Mouse (Mus musculus) erythroid progenitor cell, adult 5-6 weeks (primary cell): ENCODE data around the gene Prr14l. TPM values are rescaled to one million over a fixed set of nuclear protein-coding genes. Genes with fewer than 3 reads are reported as not detected.
"Not testable (repeated sequence)": the region's sequence is repeated elsewhere in the genome, so short reads cannot be mapped to it uniquely, and the experiment has no call there.

Experiments
- ATAC-seq: replicated peaks from 2 replicates; pipeline ENCODE4 v1.8.0; 2016; ENCODE audit warnings: moderate number of reproducible peaks, mild to moderate bottlenecking, moderate TSS enrichment, inconsistent platforms; ENCODE audit not compliant: poor library complexity, low FRiP score, severe bottlenecking
- total RNA-seq, 2 experiments: library from RNA; stranded (forward) in 1 of 2; stranded (reverse) in 1 of 2; fragments of 150-400 nt in 1 of 2; fragments of 186-747, 209-891 nt in 1 of 2; gene quantifications; 2 replicates each; pipeline versions ENCODE4 v1.2.3 to v1.2.4; 2015 to 2017; ENCODE audit warnings: low replicate concordance in 2 of 2

The Prr14l gene
- total RNA-seq, 2 experiments from 2014 or later, result 39.4 to 41.9 TPM

DNA sequence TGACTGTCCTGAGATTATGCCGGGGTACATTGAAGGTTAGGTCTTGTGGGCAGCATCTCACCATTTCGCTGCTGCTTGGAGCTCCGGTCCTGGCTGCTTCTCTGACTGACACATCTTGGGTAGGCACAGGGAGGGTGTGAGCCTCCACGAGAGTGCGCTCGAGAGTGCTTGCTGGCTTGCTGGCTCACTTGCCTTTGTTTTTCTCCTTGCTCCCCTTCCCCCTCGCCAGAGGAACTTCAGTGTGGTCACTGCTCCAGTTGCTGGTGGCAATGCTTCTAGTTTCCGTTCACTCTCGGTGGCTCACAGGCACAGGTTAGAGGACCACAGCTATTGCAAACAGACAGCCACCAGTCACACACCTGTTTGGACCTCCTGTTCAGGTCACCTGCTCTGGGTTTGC is 111.9 kb downstream of the Prr14l start:
- ATAC-seq, result no peak

DNA sequence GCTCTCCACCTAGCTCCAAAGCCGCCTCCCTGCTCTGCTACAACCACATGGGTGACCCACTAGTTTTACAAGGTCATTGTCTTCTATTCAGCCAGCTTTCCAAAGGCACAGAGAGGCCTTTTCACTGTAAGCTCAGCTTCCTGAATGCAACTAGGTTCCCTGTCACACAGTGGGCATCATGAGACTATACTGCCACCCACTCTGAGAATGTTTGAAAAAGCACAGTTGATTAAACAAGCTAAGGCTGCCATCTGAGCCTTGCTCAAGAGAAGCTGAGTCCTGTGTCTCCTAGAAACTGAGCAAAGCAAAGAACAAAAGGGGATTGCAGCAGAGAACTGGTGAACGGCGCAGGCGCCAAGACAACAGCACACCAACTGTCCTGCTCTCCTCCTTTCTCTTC is 112.7 kb downstream of the Prr14l start:
- not testable (repeated sequence) for ATAC-seq

DNA sequence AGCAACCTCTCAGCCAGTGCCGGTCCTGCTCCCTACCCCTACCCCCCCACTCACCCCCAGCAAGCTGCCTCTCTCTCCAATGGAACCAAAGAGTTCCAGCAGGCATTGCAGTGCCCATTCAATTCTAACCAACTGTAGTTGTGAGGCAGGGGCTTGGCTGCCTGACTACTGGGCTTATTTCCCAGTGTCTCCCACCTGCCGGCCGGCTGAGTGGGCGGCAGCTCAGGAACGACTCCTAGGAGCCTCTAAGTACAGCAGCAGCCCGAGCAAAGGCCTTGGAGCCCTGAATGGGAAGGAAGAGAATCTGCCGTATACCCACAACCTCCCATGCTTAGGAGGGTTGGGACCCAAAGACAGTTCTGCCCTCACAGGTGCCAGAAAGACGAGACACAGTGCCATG is 113.2 kb downstream of the Prr14l start:
- ATAC-seq, result not testable (repeated sequence)

DNA sequence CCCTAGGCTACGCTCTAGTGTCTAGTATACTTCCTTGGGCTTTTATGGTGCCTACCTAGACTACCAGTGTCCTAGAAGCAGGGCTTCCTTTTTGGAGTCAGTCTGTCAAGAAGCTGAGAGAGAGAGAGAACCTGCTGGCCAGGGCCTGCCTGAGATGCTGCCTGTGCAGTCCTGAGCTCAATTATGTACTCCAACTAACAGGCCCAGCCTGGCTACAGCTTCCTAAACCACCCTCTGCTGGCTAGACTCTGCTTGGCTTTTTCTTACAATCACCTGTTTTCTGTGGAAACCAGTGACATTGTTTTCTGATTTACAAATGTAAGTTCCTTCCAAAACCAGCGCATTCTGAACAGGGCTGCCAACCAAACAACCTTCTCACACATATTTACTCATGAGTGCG is 113.9 kb downstream of the Prr14l start:
- no peak for ATAC-seq

Other genes with a start within 250 kb of the Prr14l start
- gene Yes1, start 243.1 kb downstream of the Prr14l start, total RNA-seq (2015; ENCODE audit: low replicate concordance), result not detected in 2 replicates
- not detected in 2 replicates for gene Yes1, start 243.1 kb downstream of the Prr14l start, total RNA-seq (2017; ENCODE audit: low replicate concordance)
- gene Pisd, start 68.6 kb downstream of the Prr14l start, total RNA-seq (2015; ENCODE audit: low replicate concordance), result 6.5 and 8.4 TPM in 2 replicates
- gene Pisd, start 68.6 kb downstream of the Prr14l start, total RNA-seq (2017; ENCODE audit: low replicate concordance), result 5.1 and 6.5 TPM in 2 replicates
- gene Gm20671, start 27.1 kb downstream of the Prr14l start, total RNA-seq (2015; ENCODE audit: low replicate concordance), result not detected in 2 replicates
- 0.30 TPM in 1 of 2 replicates, not detected in the other for gene Gm20671, start 27.1 kb downstream of the Prr14l start, total RNA-seq (2017; ENCODE audit: low replicate concordance)
- 20.9 and 29.8 TPM in 2 replicates for gene Depdc5, start 9.4 kb upstream of the Prr14l start, total RNA-seq (2015; ENCODE audit: low replicate concordance)
- 22.3 and 32.3 TPM in 2 replicates for gene Depdc5, start 9.4 kb upstream of the Prr14l start, total RNA-seq (2017; ENCODE audit: low replicate concordance)
- gene Ywhah, start 164.6 kb upstream of the Prr14l start, total RNA-seq (2015; ENCODE audit: low replicate concordance), result 322 and 398 TPM in 2 replicates
- gene Ywhah, start 164.6 kb upstream of the Prr14l start, total RNA-seq (2017; ENCODE audit: low replicate concordance), result 229 and 280 TPM in 2 replicates
- not detected in 2 replicates for gene Slc5a1, start 250.0 kb upstream of the Prr14l start, total RNA-seq (2015; ENCODE audit: low replicate concordance)
- gene Slc5a1, start 250.0 kb upstream of the Prr14l start, total RNA-seq (2017; ENCODE audit: low replicate concordance), result not detected in 2 replicates